Mouse (Mus musculus): Measurements from ENCODE around the gene Hvcn1. TPM values are rescaled to one million over a fixed set of nuclear protein-coding genes. Genes with fewer than 3 reads are reported as not detected.
"Not testable (repeated sequence)": the region's sequence is repeated elsewhere in the genome, so short reads cannot be mapped to it uniquely, and the experiment has no call there.

The Hvcn1 gene
- 1 to 10 TPM in 1 of 4 experiments, under 1 TPM in 3; 0.24 to 1.3 (median 0.46) TPM for total RNA-seq (2022)

DNA sequence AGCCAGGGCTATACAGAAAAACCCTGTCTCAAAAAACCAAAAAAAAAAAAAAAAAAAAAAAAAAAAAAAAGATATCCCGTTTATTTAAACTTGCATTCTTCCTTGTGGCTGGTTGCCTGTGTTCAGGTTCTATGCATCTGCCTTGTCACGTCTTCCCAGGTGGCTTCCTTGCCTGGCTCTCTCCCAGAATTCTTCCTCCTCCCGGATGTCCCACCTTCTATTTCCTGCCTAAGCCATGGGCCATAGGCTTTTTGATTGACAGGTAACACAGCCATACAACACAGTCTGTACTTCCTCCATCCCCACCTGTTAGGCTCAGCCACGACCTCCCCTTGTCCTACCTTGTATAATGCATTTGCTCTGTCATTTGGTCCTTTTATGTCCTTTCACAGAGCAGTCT, at the start of gene Hvcn1:
TSS of gene Hvcn1 (plus strand) at position 330 of the 400 bp plus-strand sequence.
- DNase-seq (ENCODE audit: low spot score in 2 of 2) = no peak

DNA sequence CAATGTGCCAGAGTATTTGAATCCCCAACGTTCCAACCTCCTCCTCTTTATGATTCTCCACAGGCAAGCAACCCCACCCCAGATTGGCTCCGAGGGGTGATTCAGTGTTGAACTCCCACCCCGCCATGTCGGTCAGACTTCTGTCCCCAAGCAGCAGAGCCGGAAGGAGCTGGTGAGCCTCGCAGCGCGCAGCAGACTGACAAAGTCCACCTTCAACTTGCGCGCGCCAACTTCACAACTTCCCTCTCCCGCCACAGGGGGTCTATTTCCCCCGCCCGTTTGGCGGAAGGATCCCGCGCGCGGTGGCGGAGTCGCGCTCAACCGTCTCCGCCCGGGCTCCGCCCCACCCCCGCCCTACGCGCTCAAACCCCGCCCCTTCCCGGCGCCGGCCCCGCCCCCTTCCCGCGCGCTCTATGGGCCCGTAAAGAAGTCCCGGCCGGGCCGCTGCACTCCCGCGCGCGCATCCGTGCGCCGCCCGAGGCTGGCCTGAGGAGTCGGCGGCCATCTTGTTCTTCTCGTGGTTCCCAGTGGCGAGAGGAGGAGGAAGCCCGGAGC, 48.7 kb upstream of the Hvcn1 start, which contains the start of gene Ppp1cc:
TSS of gene Ppp1cc (plus strand) at position 452 of the 555 bp plus-strand sequence.
- DNase-seq (ENCODE audit: low spot score in 2 of 2) = peak; percentile 83 to 87

DNA sequence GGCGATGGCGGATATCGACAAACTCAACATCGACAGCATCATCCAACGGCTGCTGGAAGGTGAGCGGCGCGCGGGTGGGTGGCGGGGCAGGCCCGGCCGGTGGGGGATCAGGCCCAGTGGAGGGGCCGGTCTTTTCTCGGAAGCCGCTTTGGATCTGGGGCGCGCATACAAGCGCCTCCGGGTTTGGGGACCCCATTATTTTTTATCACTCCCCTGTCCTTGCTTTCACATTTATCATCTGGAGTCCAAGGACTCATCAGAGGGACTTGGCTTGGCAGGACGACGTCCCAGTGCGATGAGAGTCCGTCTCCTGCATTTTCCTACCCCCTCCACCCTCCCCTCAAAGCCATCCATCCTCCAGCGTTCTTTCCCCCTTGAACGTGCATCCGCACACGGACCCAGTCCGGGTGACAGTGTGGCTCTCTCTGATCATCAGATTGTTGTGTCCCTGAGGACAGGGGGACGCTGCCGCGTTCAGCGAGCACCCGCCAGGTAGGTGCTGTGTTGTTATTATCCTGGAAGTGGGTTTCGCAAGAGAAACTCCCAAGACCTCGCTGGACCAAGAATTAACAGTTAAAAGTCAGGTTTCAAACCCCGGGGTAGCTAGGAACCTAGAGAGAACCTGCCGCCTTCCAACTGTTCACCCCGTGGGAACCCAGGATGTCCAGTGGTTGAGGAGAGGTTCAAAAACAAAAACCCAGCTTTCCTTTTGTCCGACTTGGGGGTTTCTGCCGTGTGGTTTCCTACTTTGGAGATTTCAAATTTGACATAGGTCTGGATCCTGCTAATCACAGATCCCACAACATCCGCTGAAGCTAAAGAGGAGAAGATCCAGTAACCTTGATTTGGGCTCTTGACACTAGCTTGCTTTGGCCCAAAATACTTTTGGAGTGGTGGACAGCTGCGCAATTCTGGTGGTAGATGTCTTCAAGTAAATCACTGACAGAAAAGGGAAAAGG, 47.8 kb upstream of the Hvcn1 start:
- DNase-seq (ENCODE audit: low spot score in 2 of 2) = no peak

DNA sequence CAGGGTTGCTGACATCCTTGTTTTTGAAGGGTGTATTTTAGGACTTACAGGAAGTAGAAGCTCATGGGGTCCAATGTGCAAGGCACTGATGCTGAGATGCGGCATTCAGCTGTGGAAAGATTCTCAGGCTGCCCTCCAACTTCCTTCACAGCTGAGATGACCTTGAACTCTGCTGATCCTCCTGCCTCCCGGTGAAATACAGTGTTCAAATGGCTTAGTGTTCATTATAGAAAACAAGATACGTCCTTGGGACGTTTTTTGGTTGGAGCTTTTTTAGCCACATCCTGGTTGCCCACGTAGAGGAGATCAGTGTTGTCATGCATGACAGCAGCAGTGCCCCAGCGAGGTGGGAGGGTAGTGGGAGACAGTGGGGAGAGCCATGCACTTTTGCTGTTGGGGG, 43.4 kb upstream of the Hvcn1 start:
- DNase-seq (ENCODE audit: low spot score in 2 of 2) = no peak

DNA sequence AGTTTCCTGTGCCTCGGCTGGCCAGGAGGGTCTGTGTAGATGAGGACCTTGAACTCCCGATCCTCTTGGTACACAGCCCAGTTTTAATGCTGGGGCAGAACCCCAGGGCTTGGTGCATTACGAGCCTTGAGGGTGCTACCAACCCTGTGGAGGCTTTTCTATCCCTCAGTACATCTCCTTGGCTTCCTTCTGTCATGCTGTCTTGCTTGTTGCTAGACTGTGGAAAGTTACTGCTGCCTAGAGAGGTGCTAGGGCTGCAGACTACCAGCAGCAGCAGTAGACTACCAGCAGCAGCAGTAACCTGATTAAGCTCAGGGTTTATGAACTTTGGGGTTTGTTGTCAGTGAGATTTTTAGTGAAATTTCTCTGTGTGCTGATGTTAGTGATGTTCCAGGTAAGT, 42.6 kb upstream of the Hvcn1 start:
- DNase-seq (ENCODE audit: low spot score in 2 of 2) = no peak

DNA sequence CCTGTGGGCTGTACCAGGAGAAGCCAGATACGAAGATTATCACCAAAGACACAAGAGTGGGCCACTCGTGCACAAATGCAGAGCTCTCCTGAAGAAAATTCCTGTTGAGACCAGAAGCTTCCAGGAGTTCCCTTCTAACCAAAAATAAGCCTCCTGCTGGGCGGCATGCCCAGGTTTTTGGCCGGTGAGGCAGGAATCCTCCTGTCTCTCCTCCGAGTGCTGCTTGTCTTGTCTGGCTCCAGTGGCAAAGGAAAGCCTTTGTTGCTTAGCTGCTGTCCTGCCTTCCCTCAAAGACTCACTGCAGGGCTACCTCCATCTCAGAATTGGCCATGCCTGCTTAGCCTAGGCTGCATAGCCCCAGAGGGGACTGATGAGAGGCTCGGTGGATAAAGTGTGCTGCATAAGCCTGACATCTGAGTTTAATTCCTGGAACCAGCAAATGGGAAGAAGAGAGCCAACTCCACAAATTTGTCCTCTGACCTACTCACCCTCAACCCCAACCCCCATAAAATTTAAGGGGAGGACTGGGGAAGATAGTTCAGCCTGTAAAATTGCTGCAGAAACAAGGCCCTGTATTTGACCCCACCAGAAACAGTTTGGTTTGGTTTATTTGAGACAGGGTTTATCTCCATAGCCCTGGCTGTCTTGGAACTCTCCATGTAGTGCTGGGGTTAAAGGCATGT, 41.2 kb upstream of the Hvcn1 start:
- DNase-seq (ENCODE audit: low spot score in 2 of 2) = no peak

DNA sequence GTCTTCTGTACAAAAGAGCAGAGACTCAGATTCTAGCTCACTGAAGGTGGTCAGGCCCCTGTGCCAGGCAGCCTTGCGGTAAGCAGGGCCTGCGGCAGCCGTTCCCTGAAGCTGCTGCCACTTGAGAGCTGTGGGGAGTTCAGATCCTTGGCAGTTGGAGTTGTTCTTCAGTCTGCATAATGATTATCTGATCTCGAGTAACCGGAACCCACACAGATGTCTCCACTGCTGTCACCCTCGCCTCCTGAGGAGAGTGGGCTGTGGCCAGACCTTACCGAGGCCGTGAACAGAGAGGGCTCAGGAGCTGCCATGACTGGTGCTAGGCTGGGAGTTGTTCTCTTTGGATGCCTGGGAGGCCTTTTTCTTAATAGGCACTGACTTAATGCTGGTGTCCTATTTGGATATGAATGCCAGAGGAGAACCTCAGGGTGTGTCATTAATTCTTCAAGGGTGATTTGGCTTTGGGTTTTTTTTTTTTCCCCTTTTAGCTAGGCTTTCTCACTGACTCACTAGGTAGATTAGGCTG, 39.9 kb upstream of the Hvcn1 start:
- DNase-seq (ENCODE audit: low spot score in 2 of 2) = no peak

DNA sequence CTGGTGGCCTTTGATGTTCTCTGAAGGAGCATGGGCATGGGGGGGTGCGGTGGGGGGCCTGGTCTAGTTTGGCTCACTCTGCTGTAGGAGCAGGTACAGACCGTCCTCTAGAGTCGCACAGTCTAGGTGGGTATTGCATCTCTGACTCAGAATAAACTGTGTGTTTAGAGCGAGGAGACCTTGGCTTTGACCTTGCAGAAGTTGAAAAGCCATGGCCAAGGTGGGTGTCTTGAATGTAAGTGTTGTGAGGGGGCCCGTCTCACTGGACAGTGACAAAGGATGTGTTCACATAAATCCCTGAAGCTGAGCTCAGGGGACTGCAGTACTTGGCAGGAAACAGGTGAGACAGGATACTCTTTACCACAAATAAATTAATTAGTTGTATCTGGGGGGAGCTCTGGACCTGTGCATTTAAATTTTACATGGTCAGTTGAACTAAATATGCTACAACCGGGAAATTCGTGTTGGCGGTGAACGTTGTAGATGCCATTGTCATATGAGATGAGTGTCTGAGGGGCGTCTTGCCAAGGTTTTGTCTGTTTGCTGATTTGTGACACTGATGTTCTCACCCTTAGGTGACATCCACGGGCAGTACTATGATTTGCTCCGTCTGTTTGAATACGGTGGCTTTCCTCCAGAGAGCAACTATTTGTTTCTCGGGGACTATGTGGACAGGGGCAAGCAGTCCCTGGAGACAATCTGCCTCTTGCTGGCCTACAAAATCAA, 38.1 kb upstream of the Hvcn1 start:
- DNase-seq (ENCODE audit: low spot score in 2 of 2) = no peak

DNA sequence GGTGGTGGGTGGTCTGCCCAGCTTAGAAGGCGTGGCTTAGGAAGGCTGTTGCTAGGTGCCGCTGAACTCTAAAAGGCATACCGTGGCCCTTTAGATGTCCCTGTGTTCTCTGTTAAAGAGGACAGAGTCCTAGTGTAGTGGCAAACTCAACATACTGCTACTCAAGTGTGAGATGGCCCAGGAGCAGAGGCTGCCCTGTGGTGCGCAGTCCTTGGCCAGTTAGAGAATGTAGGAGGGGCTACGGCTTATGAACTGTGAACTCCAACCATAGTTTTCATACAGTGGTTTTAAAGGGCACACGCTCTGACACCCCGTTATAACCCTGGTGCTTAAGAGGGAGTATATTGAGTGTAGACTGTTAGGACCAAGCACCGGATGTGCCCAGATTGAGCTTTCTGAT, 35.5 kb upstream of the Hvcn1 start:
- no peak for DNase-seq (ENCODE audit: low spot score in 2 of 2)

DNA sequence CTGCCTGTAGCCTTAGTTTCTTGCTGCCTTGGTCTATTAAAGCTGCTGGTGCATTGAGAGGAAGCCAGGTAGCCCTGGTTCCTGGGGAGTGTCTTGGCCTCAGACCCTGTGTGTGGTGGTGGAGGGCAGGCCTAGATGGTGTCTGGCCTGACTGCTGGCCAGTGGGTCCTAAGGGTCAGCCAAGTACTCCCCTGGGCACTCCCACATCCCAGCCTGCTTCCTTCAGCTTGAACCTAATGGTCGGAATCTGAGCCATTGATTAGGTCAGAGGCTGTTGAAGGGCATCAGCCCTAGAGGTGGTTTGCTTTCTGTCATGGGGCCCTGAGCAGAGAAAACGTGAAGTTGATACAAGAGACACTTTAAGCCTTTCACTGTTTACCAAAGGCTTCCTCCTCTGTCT, 31.2 kb upstream of the Hvcn1 start:
- no peak for DNase-seq (ENCODE audit: low spot score in 2 of 2)

DNA sequence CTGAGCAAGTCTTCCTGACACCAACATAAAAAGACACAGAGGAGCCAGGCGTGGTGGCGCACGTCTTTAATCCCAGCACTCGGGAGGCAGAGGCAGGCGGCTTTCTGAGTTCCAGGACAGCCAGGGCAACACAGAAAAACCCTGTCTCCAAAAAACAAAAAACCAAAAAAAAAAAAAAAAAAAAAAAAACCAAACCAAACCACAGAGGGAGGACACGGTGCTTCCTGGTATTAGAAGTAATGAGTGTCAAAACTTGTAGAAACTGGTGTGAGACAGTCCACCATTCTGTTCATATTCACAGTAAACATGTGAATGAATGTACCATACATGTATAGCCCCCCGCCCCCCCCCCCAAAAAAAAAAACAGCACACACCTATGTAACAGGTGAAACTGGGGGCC, 30.6 kb upstream of the Hvcn1 start:
- DNase-seq (ENCODE audit: low spot score in 2 of 2) = no peak

DNA sequence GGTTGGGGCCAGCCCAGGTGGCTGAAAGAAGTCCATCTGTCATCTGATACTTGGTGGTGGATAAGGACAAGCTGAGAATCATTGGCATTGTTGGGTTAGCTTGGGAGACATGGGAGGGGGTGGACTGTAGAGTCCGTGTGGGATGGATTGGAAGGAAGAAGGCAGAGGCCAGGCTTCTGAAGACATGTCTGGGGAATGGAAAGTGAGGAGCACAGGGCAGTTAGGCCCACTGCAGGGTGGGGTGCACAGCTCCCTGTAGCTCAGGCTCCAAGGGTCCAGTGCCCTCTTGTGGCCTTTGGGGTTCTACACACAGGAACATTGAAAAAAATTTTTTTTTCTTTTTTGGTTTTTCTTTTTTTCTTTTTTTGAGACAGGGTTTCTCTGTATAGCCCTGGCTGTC, 30.2 kb upstream of the Hvcn1 start:
- no peak for DNase-seq (ENCODE audit: low spot score in 2 of 2)

DNA sequence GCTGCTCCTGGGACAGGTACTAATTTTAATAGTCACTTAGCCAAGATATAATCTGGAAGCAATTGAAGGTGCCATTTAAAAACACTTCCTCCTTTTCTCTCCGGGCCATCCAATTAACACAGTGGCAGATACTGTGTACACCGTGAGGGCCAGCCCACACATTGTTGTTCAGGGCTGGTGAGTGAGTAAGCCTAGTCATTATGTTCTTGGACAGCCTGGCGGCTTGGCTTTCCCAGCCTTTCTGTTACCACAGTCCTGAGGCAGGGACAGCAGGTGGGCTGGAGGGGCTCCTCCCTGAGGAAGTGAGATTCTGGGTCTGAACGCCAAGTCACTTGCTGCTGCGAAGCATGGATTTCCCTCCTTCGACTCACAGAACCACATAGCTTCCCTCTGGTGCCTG, 26.9 kb upstream of the Hvcn1 start:
- no peak for DNase-seq (ENCODE audit: low spot score in 2 of 2)

DNA sequence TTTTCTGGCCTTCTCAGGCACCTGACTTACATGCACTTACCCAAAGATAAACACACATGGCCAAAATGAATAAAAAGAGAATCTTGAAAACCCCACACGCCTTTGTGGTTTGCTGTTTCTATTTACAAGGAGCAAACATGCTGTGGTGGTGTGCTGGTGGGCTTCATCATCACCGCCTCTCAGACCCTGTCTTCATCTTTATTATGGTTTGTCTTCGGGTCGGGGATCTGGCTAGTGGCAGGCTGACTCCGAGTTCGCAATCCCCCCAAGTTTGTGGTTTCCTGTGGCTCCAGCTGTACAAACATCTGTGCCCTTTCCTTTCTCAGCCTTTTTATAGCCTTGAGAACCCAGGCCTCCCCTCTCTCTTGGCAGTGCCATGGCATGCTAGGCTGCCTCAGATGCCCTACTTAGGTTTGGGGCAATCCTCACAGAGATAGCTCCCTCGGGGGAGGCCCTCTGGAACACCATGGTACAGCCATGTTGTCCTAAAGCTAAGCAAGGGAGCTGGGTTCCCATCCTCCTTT, 22.3 kb upstream of the Hvcn1 start:
- no peak for DNase-seq (ENCODE audit: low spot score in 2 of 2)

DNA sequence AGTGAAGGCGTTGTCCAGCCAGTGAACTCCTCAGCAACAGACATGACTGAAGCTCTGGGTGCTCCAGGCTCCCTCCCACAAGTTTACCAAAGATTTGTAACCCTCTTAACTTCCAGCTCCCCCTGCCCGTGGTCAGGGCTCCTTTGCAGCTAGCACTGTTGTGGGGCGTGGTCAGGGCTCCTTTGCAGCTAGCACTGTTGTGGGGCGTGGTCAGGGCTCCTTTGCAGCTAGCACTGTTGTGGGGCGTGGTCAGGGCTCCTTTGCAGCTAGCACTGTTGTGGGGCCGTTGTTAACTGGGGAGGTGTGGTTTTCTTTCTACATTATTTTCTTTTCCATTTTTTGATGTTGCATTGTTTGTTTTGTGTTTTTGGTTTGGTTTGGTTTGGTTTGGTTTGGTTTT, 21.7 kb upstream of the Hvcn1 start:
- not testable (repeated sequence) for DNase-seq (ENCODE audit: low spot score in 2 of 2)

DNA sequence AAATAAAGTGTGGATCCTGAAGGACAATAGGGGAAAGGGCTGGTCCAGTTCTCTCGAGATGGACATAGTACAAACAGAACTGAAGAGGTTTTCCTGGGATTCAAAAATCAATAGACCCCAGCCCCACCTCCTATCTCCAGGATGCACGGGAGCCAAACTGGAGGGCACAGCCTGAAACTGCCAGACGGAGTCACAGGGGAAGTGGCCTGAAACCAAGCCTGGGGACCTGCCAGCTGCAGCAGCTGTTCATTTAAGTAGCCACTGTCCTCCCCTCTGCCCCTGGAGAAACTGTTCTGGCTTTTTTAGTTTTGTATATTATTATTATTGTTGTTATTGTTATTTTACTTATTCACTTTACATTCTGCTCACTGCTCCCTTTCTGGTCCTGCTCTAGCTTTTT, 17.5 kb upstream of the Hvcn1 start:
- DNase-seq (ENCODE audit: low spot score in 2 of 2) = no peak

DNA sequence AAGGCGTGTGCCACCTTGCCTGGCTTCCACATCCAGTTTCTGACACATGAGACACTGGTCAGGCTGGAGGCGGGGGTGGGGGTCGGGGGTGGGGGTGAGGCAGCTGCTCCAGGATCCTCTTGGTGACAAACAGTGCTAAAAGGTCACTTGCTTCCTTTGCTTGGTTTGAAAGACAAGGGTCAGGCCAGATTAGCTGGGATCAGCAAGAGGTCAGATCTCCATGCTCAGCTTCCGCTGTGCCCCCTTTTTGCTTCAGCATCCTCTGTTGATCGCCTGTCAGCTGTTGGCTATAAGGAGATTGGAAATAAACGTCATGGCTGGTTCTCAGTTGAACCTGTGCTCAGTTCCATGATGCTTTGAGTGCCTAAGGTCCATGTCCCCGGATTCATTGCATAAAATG, 16.1 kb upstream of the Hvcn1 start:
- no peak for DNase-seq (ENCODE audit: low spot score in 2 of 2)

DNA sequence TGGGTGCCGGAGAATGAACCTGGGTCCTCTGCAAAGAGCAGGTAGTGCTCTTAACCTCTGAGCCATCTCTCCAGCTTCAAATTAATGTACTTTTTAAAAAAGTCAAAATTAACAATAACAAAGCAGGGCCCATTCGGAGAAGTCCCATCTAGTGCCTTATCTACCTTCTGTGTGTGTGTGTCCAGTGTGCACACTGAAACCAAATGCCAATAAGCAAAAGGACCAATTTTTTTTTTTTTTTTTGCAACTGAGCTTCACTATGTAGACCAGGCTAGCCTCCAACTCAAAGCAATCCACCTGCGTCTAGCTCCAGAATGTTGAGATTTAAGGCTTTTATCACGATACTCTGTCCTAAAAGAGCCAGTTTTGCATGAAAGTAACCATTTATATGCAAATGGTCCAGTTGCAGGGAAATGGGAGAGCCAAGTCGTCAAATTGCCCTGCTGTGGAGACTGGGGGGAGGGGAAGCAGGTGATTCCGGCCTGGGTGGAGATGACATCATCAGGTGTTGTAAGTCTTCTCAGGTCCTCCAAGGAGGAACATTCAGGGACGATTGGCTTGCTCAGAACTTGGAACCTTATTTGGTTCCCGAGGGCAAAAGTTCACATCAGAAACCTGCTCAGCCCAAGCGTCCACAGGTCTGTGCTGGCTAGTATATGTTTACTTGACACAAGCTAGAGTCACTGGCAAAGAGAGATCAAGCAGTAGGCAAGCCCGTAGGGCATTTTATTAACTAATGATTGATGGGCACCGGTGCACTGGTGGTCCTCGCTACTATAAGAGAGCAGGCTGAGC, 15.1 kb upstream of the Hvcn1 start:
- no peak for DNase-seq (ENCODE audit: low spot score in 2 of 2)

DNA sequence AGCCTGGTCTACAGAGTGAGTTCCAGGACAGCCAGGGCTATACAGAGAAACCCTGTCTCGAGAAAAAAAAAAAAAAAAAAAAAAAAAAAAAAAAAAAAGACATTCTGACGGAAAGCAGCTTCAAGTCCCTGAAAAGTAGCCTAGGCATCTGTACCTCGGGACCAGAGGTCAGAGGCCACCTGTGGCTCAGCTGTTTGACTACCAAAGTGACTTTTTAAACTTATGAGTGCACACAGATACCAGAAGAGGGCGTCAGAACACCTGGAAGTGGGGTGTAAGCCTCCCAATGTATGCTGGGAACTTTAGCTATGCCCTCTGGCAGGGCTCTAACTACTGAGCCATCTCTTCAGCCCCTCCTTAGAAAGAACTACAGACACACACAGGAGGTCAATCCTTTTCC, 14.3 kb upstream of the Hvcn1 start:
- no peak for DNase-seq (ENCODE audit: low spot score in 2 of 2)

DNA sequence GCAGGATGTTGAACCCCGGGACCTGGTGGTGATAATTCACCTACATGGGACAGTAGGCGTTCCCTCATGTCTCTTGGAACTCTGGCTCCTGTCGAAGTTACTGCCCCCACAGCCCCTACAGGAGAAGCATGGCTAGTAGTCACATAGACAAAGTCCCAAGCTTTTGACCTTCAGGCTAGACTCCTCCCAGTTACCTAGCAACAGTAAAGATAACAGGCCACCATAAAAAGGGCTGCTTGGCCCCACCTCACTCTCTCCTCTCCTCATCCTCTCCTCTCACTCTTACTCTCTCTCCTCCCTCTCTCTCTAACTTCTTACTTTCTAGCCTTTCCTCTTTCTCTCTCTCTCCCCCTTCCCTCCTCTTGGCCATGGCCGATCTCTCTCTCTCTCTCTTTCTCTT, 5.7 kb upstream of the Hvcn1 start:
- DNase-seq (ENCODE audit: low spot score in 2 of 2) = no peak

All from gastrocnemius, adult 8-10 months (tissue).